In genomic region chr15:101056225-101056624, GRCm38 (mm10) we compare ENCODE assay signal across 8 mouse cellular contexts. TPM values are rescaled to one million over a fixed set of nuclear protein-coding genes. Genes with fewer than 3 reads are reported as not detected.
DNase-seq lines count a peak whose midpoint lies in the region; ATAC-seq and TF ChIP-seq lines count a peak whose summit lies in the region.

No protein-coding gene starts in this region.

- peaks cover 21% of the 10 kb centered on the region for H3K27me3 ChIP-seq in stomach, embryonic 14.5 days (ENCODE audit: control insufficient read depth, insufficient read depth, low read length)

- H3K4me2 ChIP-seq in stomach, embryonic 14.5 days (replicated peaks; ENCODE audit: low read depth, low read length): no peak overlapping the region

- no peak overlapping the region for H3K27ac ChIP-seq in cortical plate, adult 2 months (ENCODE audit: insufficient read depth, low read length)
- H3K27ac ChIP-seq in stomach, embryonic 14.5 days (ENCODE audit: low read length): no peak overlapping the region

- intact Hi-C loops in gastrocnemius, postnatal 14 days (cut with DNase I; ENCODE audit: low total_unique reads): no loop called here

- peaks cover 5% of the 10 kb centered on the region for H3K36me3 ChIP-seq in stomach, embryonic 14.5 days (ENCODE audit: control insufficient read depth, insufficient read depth, low read length)

- peak; percentile 43 to 58 for DNase-seq in lung, adult 18-20 months
- no peak for DNase-seq in lung, postnatal 25 days (ENCODE audit: low spot score)
- DNase-seq in layer of hippocampus, adult 18-20 months (ENCODE audit: low spot score in 2 of 2): peak; percentile 37 to 79
- DNase-seq in mesoderm, embryonic 11.5 days (ENCODE audit: low read depth, low spot score): peak; percentile 82
- DNase-seq in gastrocnemius, postnatal 14 days: no peak

- no peak for TF ChIP-seq POLR2A in cortical plate, adult 2 months (IDR thresholded peaks at IDR 0.05; ENCODE audit: extremely low read depth, insufficient read depth, low read length)

- H3K4me3 ChIP-seq in cortical plate, adult 2 months (ENCODE audit: insufficient read depth, low read length): no peak overlapping the region
- no peak overlapping the region for H3K4me3 ChIP-seq in stomach, embryonic 14.5 days (ENCODE audit: low read depth, low read length)

- peak; percentile 69 to 76; a peak in 3 of 4 replicates for ATAC-seq in hematopoietic stem cell, adult 5-6 weeks (replicated peaks in 1 of 2; ENCODE audit: insufficient read depth in 1 of 2, low FRiP score in 2 of 2, low TSS enrichment in 1 of 2, low read depth in 1 of 2, poor library complexity in 2 of 2, severe bottlenecking in 2 of 2)
- peak; percentile 70 for ATAC-seq in stomach, embryonic 14.5 days (ENCODE audit: insufficient number of reproducible peaks, insufficient read depth, low FRiP score, low read depth)

- H3K9me3 ChIP-seq in stomach, embryonic 14.5 days (ENCODE audit: control insufficient read depth, low read depth, low read length): no peaks in the 10 kb centered on the region

- H3K9ac ChIP-seq in stomach, embryonic 14.5 days (replicated peaks; ENCODE audit: low read depth, low read length): no peak overlapping the region

- TF ChIP-seq CTCF in cortical plate, adult 2 months (IDR thresholded peaks at IDR 0.05; ENCODE audit: extremely low read depth, insufficient read depth, low read length): peak; percentile 65

- no peaks in the 10 kb centered on the region for H3K4me1 ChIP-seq in cortical plate, adult 2 months (ENCODE audit: control insufficient read depth, insufficient read depth, low read length)
- H3K4me1 ChIP-seq in stomach, embryonic 14.5 days (ENCODE audit: control insufficient read depth, insufficient read depth, low read length): peaks cover 10% of the 10 kb centered on the region; the same call in 1 of the 2 replicates

- 39% methylated on average over 10 of the region's 10 CpGs for WGBS in stomach, embryonic 14.5 days

RNA-seq across cellular contexts. Expression of gene Gm47841, which starts 9.0 kb away (rescaled TPM):
- polyA plus RNA-seq in cortical plate, adult 2 months (2012; rRNA removed): not detected in 2 replicates
- total RNA-seq in hematopoietic stem cell, adult 5-6 weeks (2017): not detected in 2 replicates
- not detected for total RNA-seq in layer of hippocampus, adult 18-20 months (2021)
- not detected in 2 replicates for polyA plus RNA-seq in stomach, embryonic 14.5 days (2014; fragmentation: Nextera tagmentation; extraction: Ambion mirVana)
- total RNA-seq in gastrocnemius, postnatal 14 days (2021): not detected

RNA-seq across cellular contexts. Expression of gene Fignl2, which starts 22.1 kb away (rescaled TPM):
- 0.77 and 0.87 TPM in 2 replicates for polyA plus RNA-seq in cortical plate, adult 2 months (2012; rRNA removed)
- total RNA-seq in hematopoietic stem cell, adult 5-6 weeks (2017): not detected in 2 replicates
- 1 to 10 TPM; 1.3 to 1.6 TPM for total RNA-seq in layer of hippocampus, adult 18-20 months (2021)
- 0.38 and 0.41 TPM in 2 replicates for polyA plus RNA-seq in stomach, embryonic 14.5 days (2014; fragmentation: Nextera tagmentation; extraction: Ambion mirVana)
- 1 to 10 TPM; 1.3 to 1.4 TPM for total RNA-seq in gastrocnemius, postnatal 14 days (2021)

RNA-seq across cellular contexts. Expression of gene Ankrd33, which starts 59.3 kb away (rescaled TPM):
- polyA plus RNA-seq in cortical plate, adult 2 months (2012; rRNA removed): not detected in 2 replicates
- total RNA-seq in hematopoietic stem cell, adult 5-6 weeks (2017): not detected in 2 replicates
- total RNA-seq in layer of hippocampus, adult 18-20 months (2021): not detected
- polyA plus RNA-seq in stomach, embryonic 14.5 days (2014; fragmentation: Nextera tagmentation; extraction: Ambion mirVana): not detected in 2 replicates
- not detected for total RNA-seq in gastrocnemius, postnatal 14 days (2021)

Comparison
In these comparisons a context has a peak if more than half of its experiments do, and no peak if none do; other contexts are left out.
1. DNase-seq: peak in lung, adult 18-20 months (2 of 2), layer of hippocampus, adult 18-20 months (2 of 2) and mesoderm, embryonic 11.5 days (single experiment); none in lung, postnatal 25 days (single experiment) and gastrocnemius, postnatal 14 days (single experiment).